Mouse (Mus musculus): ENCODE measurements at regions not wholly inside any gene's neighbourhood (a gene's known extent, or its start where the extent isn't known, plus 50 kb on each side); places are given as distances from the start of the nearest gene placed in this dataset.

- no peak overlapping the region for H3K27ac ChIP-seq
- no peak overlapping the region for H3K4me2 ChIP-seq (ENCODE audit: low read length)
- H3K4me1 ChIP-seq (replicated peaks; ENCODE audit: insufficient read depth, low read length): no peaks in the 10 kb centered on the region
- H3K4me3 ChIP-seq (replicated peaks; ENCODE audit: low read depth, low read length): no peak overlapping the region
- no peaks in the 10 kb centered on the region for H3K36me3 ChIP-seq (ENCODE audit: insufficient read depth, low read length)
- TF ChIP-seq CTCF (IDR thresholded peaks at IDR 0.05; ENCODE audit: low read depth): no peak
- H3K9ac ChIP-seq (ENCODE audit: low read depth, low read length): no peak overlapping the region
- 28% methylated on average over 8 of the region's 8 CpGs for WGBS
- no peak for DNase-seq (ENCODE audit: low spot score)
- H3K27me3 ChIP-seq (ENCODE audit: insufficient read depth, low read length): 0 out of 2 replicates have a peak, but pooled peaks cover 6% of the 10 kb centered on the region
- H3K9me3 ChIP-seq (replicated peaks; ENCODE audit: low read length): no peaks in the 10 kb centered on the region
- no peak for ATAC-seq (replicated peaks; ENCODE audit: low FRiP score, low read depth)
Measured at GRCm38 (mm10) chr19:14883707-14884421, 286.0 kb upstream of the Tle4 start.

GRCm38 (mm10) chr19:14880818-14881217, 283.0 kb upstream of the Tle4 start:
- no peaks in the 10 kb centered on the region for H3K4me1 ChIP-seq (replicated peaks; ENCODE audit: insufficient read depth, low read length)
- TF ChIP-seq CTCF (IDR thresholded peaks at IDR 0.05; ENCODE audit: low read depth): no peak
- DNase-seq (ENCODE audit: low spot score): no peak
- H3K36me3 ChIP-seq (ENCODE audit: insufficient read depth, low read length): no peaks in the 10 kb centered on the region
- no peak overlapping the region for H3K4me2 ChIP-seq (ENCODE audit: low read length)
- H3K27ac ChIP-seq: no peak overlapping the region
- 0 out of 2 replicates have a peak, but pooled peaks cover 6% of the 10 kb centered on the region for H3K27me3 ChIP-seq (ENCODE audit: insufficient read depth, low read length)
- 84% methylated on average over 4 of the region's 4 CpGs for WGBS
- no peaks in the 10 kb centered on the region for H3K9me3 ChIP-seq (replicated peaks; ENCODE audit: low read length)
- no peak for ATAC-seq (replicated peaks; ENCODE audit: low FRiP score, low read depth)
- H3K9ac ChIP-seq (ENCODE audit: low read depth, low read length): no peak overlapping the region
- H3K4me3 ChIP-seq (replicated peaks; ENCODE audit: low read depth, low read length): no peak overlapping the region

- no peak overlapping the region for H3K27ac ChIP-seq
- H3K9me3 ChIP-seq (replicated peaks; ENCODE audit: low read length): no peaks in the 10 kb centered on the region
- H3K4me1 ChIP-seq (replicated peaks; ENCODE audit: insufficient read depth, low read length): no peaks in the 10 kb centered on the region
- DNase-seq (ENCODE audit: low spot score) (no peak), ATAC-seq (replicated peaks; ENCODE audit: low FRiP score, low read depth) (no peak)
- no peak for TF ChIP-seq CTCF (IDR thresholded peaks at IDR 0.05; ENCODE audit: low read depth)
- no peaks in the 10 kb centered on the region for H3K27me3 ChIP-seq (ENCODE audit: insufficient read depth, low read length)
- H3K36me3 ChIP-seq (ENCODE audit: insufficient read depth, low read length): no peaks in the 10 kb centered on the region
- H3K9ac ChIP-seq (ENCODE audit: low read depth, low read length): no peak overlapping the region
- WGBS: 94% methylated on average over 1 of the region's 1 CpGs
- no peak overlapping the region for H3K4me3 ChIP-seq (replicated peaks; ENCODE audit: low read depth, low read length)
- no peak overlapping the region for H3K4me2 ChIP-seq (ENCODE audit: low read length)
Measured at GRCm38 (mm10) chr19:14873986-14874385, 276.1 kb upstream of the Tle4 start.

GRCm38 (mm10) chr19:14871178-14871867, 273.5 kb upstream of the Tle4 start:
- no peak for TF ChIP-seq CTCF (IDR thresholded peaks at IDR 0.05; ENCODE audit: low read depth)
- 7% methylated on average over 7 of the region's 7 CpGs for WGBS
- Histone ChIP-seq H3K4me2 (ENCODE audit: low read length) (no peak overlapping the region), H3K4me3 (replicated peaks; ENCODE audit: low read depth, low read length) (no peak overlapping the region), H3K4me1 (replicated peaks; ENCODE audit: insufficient read depth, low read length) (no peaks in the 10 kb centered on the region), H3K9ac (ENCODE audit: low read depth, low read length) (no peak overlapping the region), H3K9me3 (replicated peaks; ENCODE audit: low read length) (no peaks in the 10 kb centered on the region), H3K36me3 (ENCODE audit: insufficient read depth, low read length) (no peaks in the 10 kb centered on the region), H3K27me3 (ENCODE audit: insufficient read depth, low read length) (no peaks in the 10 kb centered on the region), H3K27ac (no peak overlapping the region)
- peak; percentile 37 for DNase-seq (ENCODE audit: low spot score)
- no peak for ATAC-seq (replicated peaks; ENCODE audit: low FRiP score, low read depth)

GRCm38 (mm10) chr19:14862654-14863468, 265.0 kb upstream of the Tle4 start:
- 38% methylated on average over 13 of the region's 13 CpGs for WGBS
- no peak overlapping the region for H3K4me2 ChIP-seq (ENCODE audit: low read length)

GRCm38 (mm10) chr19:14855036-14855435, 257.2 kb upstream of the Tle4 start:
- Histone ChIP-seq H3K27ac (no peak overlapping the region), H3K9ac (ENCODE audit: low read depth, low read length) (no peak overlapping the region), H3K4me1 (replicated peaks; ENCODE audit: insufficient read depth, low read length) (no peaks in the 10 kb centered on the region), H3K9me3 (replicated peaks; ENCODE audit: low read length) (no peaks in the 10 kb centered on the region), H3K4me2 (ENCODE audit: low read length) (no peak overlapping the region), H3K27me3 (ENCODE audit: insufficient read depth, low read length) (no peaks in the 10 kb centered on the region), H3K36me3 (ENCODE audit: insufficient read depth, low read length) (no peaks in the 10 kb centered on the region), H3K4me3 (replicated peaks; ENCODE audit: low read depth, low read length) (no peak overlapping the region)
- DNase-seq (ENCODE audit: low spot score) (no peak), ATAC-seq (replicated peaks; ENCODE audit: low FRiP score, low read depth) (no peak)
- 52% methylated on average over 2 of the region's 2 CpGs for WGBS
- TF ChIP-seq CTCF (IDR thresholded peaks at IDR 0.05; ENCODE audit: low read depth): no peak

More at GRCm38 (mm10) chr19:14862654-14863468, 265.0 kb upstream of the Tle4 start:
- Histone ChIP-seq H3K9me3 (replicated peaks; ENCODE audit: low read length) (no peaks in the 10 kb centered on the region), H3K27me3 (ENCODE audit: insufficient read depth, low read length) (no peaks in the 10 kb centered on the region), H3K36me3 (ENCODE audit: insufficient read depth, low read length) (no peaks in the 10 kb centered on the region), H3K9ac (ENCODE audit: low read depth, low read length) (no peak overlapping the region), H3K27ac (no peak overlapping the region), H3K4me1 (replicated peaks; ENCODE audit: insufficient read depth, low read length) (no peaks in the 10 kb centered on the region), H3K4me3 (replicated peaks; ENCODE audit: low read depth, low read length) (no peak overlapping the region)
- TF ChIP-seq CTCF (IDR thresholded peaks at IDR 0.05; ENCODE audit: low read depth): no peak
- ATAC-seq (replicated peaks; ENCODE audit: low FRiP score, low read depth): no peak
- peak; percentile 39 for DNase-seq (ENCODE audit: low spot score)

Data from kidney, postnatal 0 days (tissue).